Mouse (Mus musculus) hindbrain, embryonic 12.5 days (tissue): ENCODE data around the gene Zcchc14. TPM values are rescaled to one million over a fixed set of nuclear protein-coding genes. Genes with fewer than 3 reads are reported as not detected.

Source experiments
- ATAC-seq: fragments of 200-750 bp; cut with Nextera tagmentation; 2 replicates; pipeline ENCODE4 v1.8.0; 2017; ENCODE audit warnings: moderate TSS enrichment; ENCODE audit not compliant: low FRiP score
- H3K27ac ChIP-seq: fragments of 300-500 bp; sonication (generic); 2 replicates; pipeline ENCODE4 v1.5.1; 2016; ENCODE audit warnings: mild to moderate bottlenecking
- H3K27me3 ChIP-seq: fragments of 300-500 bp; sonication (generic); 2 replicates; pipeline ENCODE4 v1.6.1; 2016; ENCODE audit warnings: mild to moderate bottlenecking
- H3K36me3 ChIP-seq: fragments of 300-500 bp; sonication (generic); 2 replicates; pipeline ENCODE4 v1.6.1; 2016; ENCODE audit warnings: mild to moderate bottlenecking
- H3K4me1 ChIP-seq: fragments of 300-500 bp; sonication (generic); 2 replicates; pipeline ENCODE4 v1.6.1; 2016
- H3K4me2 ChIP-seq: fragments of 300-500 bp; sonication (generic); replicated peaks from 2 replicates; pipeline ENCODE4 v1.6.1; 2016; ENCODE audit warnings: mild to moderate bottlenecking
- H3K4me3 ChIP-seq: fragments of 300-500 bp; sonication (generic); 2 replicates; pipeline ENCODE4 v1.5.1; 2016; ENCODE audit warnings: mild to moderate bottlenecking
- H3K9ac ChIP-seq: fragments of 300-500 bp; sonication (generic); 2 replicates; pipeline ENCODE4 v1.6.1; 2016; ENCODE audit warnings: mild to moderate bottlenecking, moderate library complexity
- H3K9me3 ChIP-seq: fragments of 300-500 bp; sonication (generic); replicated peaks from 2 replicates; pipeline ENCODE4 v1.6.1; 2016; ENCODE audit warnings: mild to moderate bottlenecking
- WGBS: fragments of 180-500 bp; shearing (Covaris S2); methylation state at CpG from one replicate; pipeline ENCODE4 v1.1.7; 2016; 5-methylcytosine and 5-hydroxymethylcytosine counted together
- polyA plus RNA-seq: library from polyadenylated mRNA; unstranded; fragments of >200 nt; fragmentation: Nextera tagmentation; extraction: Ambion mirVana; gene quantifications from 2 replicates; pipeline ENCODE4 v1.2.1, GENCODE M21; 2016

Gene Zcchc14
- polyA plus RNA-seq, 1 experiment from 2014 or later = 26.5 TPM

DNA sequence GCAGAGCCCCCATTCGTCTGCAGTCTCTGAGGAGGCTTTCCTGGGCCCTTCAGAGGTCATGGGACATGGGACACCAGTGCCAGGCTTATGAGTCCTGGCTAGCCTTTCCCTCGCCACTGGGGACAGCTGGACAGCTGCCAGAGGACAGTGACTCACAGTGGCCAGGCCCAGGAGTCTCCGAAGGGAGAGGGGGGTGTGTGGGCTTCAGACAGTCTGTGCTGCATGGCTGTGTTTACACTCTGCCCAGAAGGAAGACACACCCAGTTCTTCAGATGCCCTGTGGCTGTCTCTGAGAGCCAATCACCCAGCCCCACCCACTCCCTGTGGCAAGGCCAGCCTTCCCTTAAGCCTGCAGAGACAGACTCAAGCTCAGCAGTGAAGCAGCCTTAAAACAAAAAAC lies 79.4 kb downstream of the Zcchc14 start:
- WGBS = 48% methylated on average over 3 of the region's 3 CpGs

DNA sequence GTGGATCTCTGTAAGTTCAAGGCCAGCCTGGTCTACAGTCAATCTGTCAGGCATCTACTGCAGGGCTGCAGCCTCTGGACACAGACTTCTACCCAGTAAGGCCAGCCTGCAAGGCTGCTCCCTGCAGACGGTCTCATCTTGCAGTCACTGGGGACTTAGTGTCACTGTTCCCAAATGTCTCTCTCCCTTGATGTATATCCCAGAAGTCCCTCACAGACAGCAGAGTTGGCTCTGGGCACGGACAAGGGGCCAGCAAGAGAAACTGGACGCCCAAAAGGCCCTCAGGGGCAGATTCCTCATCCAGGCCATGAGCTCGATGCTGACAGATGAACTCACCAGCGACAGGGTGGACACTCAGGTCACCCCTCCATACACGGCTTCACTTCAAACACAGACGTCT lies 80.6 kb downstream of the Zcchc14 start:
- H3K36me3 ChIP-seq = no peaks in the 10 kb centered on the region
- ATAC-seq = no peak
- no peaks in the 10 kb centered on the region for H3K9me3 ChIP-seq
- H3K4me3 ChIP-seq = no peak overlapping the region
- no peak overlapping the region for H3K9ac ChIP-seq
- 76% methylated on average over 7 of the region's 7 CpGs for WGBS
- peaks cover 40% of the 10 kb centered on the region for H3K4me1 ChIP-seq
- H3K27ac ChIP-seq = no peak overlapping the region
- no peak overlapping the region for H3K4me2 ChIP-seq
- H3K27me3 ChIP-seq = no peaks in the 10 kb centered on the region

More for the DNA sequence above, 79.4 kb downstream of the Zcchc14 start:
- Histone ChIP-seq H3K27me3 (no peaks in the 10 kb centered on the region), H3K27ac (no peak overlapping the region), H3K9ac (no peak overlapping the region), H3K4me2 (no peak overlapping the region), H3K9me3 (no peaks in the 10 kb centered on the region), H3K36me3 (no peaks in the 10 kb centered on the region), H3K4me1 (peaks cover 40% of the 10 kb centered on the region), H3K4me3 (no peak overlapping the region)
- no peak; the same call in 1 of the 2 replicates for ATAC-seq

DNA sequence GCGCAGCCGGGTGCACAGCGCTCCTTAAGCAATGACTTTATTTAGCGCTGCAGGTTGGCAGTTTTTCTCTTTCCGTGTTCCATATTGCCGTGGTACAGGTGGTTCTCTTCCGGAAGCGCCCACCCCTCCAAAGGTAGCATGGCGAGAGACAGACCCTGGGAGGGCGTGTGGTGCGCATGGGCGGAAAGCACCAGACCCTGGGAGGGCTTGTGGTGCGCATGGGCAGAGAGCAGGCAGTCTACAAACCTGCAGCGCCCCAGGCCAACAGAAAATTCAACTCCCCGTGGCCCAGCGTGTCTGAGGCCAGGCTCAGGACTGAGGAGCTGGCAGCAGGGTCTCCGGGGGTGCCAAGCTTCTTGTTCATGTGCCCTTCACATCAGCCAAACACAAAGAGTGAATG lies 81.9 kb downstream of the Zcchc14 start:
- ATAC-seq = no peak
- no peaks in the 10 kb centered on the region for H3K27me3 ChIP-seq
- 81% methylated on average over 17 of the region's 17 CpGs for WGBS
- no peak overlapping the region for H3K9ac ChIP-seq
- no peak overlapping the region for H3K27ac ChIP-seq
- H3K4me2 ChIP-seq = no peak overlapping the region
- H3K9me3 ChIP-seq = no peaks in the 10 kb centered on the region
- H3K36me3 ChIP-seq = no peaks in the 10 kb centered on the region
- H3K4me1 ChIP-seq = peaks cover 38% of the 10 kb centered on the region
- no peak overlapping the region for H3K4me3 ChIP-seq

DNA sequence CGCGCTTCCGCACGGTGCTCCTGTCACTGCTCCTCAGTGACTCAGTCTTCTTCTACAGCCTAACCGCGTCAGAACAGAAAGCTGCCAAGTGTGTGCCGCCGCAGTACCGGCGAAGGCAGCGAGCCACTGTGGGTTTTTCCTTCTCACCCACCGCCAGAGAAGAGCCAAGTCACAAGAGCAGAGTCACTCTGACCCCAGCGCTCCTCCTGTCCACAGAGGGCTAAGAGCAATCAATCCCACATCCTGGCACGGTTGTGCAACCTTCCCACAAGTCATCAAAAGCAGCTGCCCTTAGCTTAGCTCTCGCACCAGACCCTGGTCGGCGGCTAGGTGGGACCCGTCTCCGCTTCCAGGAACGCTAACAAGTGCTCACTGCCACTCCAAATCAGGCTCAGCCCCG lies 82.4 kb downstream of the Zcchc14 start:
- Histone ChIP-seq H3K4me2 (no peak overlapping the region), H3K9ac (no peak overlapping the region), H3K4me3 (no peak overlapping the region), H3K36me3 (0 out of 2 replicates have a peak, but pooled peaks cover under 1% of the 10 kb centered on the region), H3K4me1 (peaks cover 39% of the 10 kb centered on the region), H3K27ac (no peak overlapping the region), H3K9me3 (no peaks in the 10 kb centered on the region), H3K27me3 (no peaks in the 10 kb centered on the region)
- WGBS = 90% methylated on average over 21 of the region's 21 CpGs
- ATAC-seq = no peak

DNA sequence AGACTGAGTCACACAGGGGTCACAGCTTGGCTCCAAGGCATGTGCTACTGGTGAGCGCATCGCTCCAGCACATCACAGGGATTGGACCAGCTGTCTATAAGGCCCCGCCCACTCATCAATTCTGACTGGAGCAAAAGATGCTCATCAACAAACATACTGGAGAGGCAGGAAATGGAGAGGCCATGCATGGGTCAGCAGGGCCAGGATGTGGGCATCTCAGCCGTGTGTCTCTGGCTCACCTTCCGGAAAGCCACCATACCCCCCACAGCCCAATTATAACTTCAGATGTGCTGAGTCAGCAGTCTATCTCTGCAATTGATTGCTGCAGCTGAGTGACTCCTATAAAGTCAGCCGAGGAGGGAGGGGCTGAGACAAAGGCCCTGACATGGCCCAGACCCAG lies 84.4 kb downstream of the Zcchc14 start:
- H3K4me3 ChIP-seq = no peak overlapping the region
- no peak overlapping the region for H3K27ac ChIP-seq
- H3K4me2 ChIP-seq = no peak overlapping the region
- ATAC-seq = peak; percentile 27; the same call in 1 of the 2 replicates
- H3K27me3 ChIP-seq = no peaks in the 10 kb centered on the region
- 67% methylated on average over 6 of the region's 6 CpGs for WGBS
- no peaks in the 10 kb centered on the region for H3K9me3 ChIP-seq
- peaks cover 35% of the 10 kb centered on the region for H3K4me1 ChIP-seq
- no peak overlapping the region for H3K9ac ChIP-seq
- H3K36me3 ChIP-seq = 0 out of 2 replicates have a peak, but pooled peaks cover 9% of the 10 kb centered on the region

DNA sequence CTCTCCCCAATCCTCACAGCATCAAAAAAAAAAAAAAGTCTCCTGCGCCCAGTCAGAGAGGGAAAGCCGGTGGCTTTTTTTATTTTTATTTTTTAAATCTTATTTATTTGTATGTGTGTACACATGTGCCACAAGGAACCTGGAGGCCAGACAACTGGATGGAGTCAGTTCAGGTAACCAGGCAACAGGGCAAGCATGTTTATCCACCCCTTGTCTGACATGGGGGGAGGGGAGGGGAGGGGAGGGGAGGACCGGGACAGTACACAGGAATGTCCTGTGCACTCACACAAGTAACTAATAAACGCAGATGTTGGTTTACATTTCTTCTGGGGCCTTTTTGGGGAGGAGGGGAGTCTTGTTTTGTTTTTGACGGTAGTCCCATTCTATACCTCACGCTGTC lies 89.0 kb downstream of the Zcchc14 start:
- no peak overlapping the region for H3K9ac ChIP-seq
- H3K9me3 ChIP-seq = no peaks in the 10 kb centered on the region
- 68% methylated on average over 6 of the region's 6 CpGs for WGBS
- no peak overlapping the region for H3K4me3 ChIP-seq
- no peak overlapping the region for H3K4me2 ChIP-seq
- H3K36me3 ChIP-seq = peaks cover 24% of the 10 kb centered on the region
- H3K27me3 ChIP-seq = no peaks in the 10 kb centered on the region
- H3K4me1 ChIP-seq = peaks cover 29% of the 10 kb centered on the region
- no peak overlapping the region for H3K27ac ChIP-seq
- ATAC-seq = no peak

DNA sequence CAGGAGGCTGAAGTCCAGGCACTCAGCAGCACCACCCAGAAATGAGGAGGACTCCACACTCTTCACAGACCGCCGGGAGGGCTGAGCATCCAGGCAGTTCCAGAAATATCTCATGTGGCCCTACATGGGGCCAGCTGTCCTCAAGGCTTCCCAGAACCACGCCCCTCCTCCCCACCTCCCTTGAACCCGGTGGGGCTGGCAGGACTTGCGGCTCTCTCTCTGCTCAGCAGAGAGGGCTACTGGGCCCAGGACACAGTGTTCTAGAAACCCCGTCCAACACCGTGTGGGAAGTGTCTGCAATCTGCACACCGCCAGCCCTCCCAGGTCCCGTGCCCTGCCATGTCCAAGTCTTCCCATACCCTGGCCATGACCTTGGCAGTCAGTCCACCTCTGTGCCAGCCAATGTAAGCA lies 89.8 kb downstream of the Zcchc14 start:
- no peaks in the 10 kb centered on the region for H3K9me3 ChIP-seq
- no peak overlapping the region for H3K27ac ChIP-seq
- H3K9ac ChIP-seq = no peak overlapping the region
- H3K4me1 ChIP-seq = peaks cover 21% of the 10 kb centered on the region
- no peak for ATAC-seq
- H3K4me2 ChIP-seq = no peak overlapping the region
- H3K27me3 ChIP-seq = no peaks in the 10 kb centered on the region
- H3K36me3 ChIP-seq = peaks cover 32% of the 10 kb centered on the region
- H3K4me3 ChIP-seq = no peak overlapping the region
- 84% methylated on average over 9 of the region's 9 CpGs for WGBS

DNA sequence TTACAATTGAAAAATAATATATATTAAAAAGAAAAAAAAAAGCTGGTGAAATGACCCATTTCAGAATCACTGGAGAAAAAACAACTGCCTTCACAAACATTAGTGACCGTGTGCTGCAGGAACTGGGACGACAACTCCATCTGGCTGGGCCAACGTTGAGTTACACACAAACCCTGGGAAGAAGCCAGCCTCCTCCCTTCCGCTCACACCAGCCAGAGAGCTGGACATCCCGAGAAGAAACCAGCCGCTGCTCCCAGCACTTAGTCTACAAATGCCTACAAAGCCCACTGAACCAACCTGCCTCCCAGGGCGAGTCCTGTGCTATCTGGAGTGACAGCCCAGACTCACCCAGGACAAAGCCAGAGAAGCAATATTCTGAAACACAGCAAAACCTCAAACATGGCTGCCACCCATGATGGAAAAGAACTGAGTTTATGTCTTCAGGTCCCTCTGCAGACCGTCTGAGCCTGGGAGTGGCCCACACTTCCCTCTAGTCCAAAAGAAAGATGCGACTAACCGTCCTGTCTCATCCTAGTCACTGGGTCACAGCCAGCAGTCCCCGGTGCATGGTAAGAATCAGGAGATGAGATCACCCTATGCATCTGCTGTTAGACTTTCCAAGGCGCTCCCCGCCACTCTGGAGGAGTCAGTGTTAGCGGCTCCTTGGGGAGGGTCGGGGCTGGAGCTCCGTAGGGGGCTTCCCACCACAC lies 90.9 kb downstream of the Zcchc14 start:
- Histone ChIP-seq H3K36me3 (peaks cover 37% of the 10 kb centered on the region), H3K4me2 (no peak overlapping the region), H3K4me3 (no peak overlapping the region), H3K9ac (no peak overlapping the region), H3K9me3 (no peaks in the 10 kb centered on the region), H3K4me1 (peaks cover 16% of the 10 kb centered on the region), H3K27ac (no peak overlapping the region), H3K27me3 (no peaks in the 10 kb centered on the region)
- WGBS = 89% methylated on average over 16 of the region's 16 CpGs
- ATAC-seq = no peak

DNA sequence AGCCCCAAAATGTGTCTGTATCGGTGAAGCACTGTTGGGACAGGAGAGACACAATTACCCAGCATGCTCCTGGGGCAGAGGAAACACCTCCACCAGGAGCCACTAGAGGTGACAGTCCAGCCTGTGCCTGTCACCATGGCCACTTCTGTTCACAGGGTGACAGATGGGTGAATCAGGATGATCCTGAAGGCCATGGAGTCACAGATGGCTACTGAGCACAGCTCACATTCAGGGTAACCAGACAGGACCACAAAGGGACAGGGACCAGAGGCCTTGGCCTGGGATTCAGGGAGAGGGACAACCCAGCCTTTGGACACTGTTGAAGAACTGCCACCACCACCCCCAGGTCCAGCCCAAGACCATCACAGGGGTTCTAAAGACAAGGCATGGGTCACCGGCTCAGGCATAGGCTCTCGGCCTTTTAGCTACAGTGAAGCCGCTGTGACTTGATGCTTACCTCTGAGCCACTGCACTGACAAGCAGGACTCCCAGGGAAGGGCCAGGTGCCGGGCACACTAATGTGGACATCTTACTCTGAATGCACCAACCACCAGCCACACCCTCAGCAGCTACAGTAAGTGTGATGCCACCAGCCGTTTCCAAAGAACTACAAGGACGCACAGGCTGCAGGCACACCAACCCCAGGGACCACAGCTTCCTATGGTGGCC lies 92.1 kb downstream of the Zcchc14 start:
- H3K4me2 ChIP-seq = no peak overlapping the region
- H3K9ac ChIP-seq = no peak overlapping the region
- H3K27me3 ChIP-seq = no peaks in the 10 kb centered on the region
- H3K4me1 ChIP-seq = peaks cover 7% of the 10 kb centered on the region
- no peak overlapping the region for H3K27ac ChIP-seq
- WGBS = 92% methylated on average over 7 of the region's 7 CpGs
- no peak overlapping the region for H3K4me3 ChIP-seq
- ATAC-seq = no peak
- peaks cover 37% of the 10 kb centered on the region for H3K36me3 ChIP-seq
- H3K9me3 ChIP-seq = no peaks in the 10 kb centered on the region

DNA sequence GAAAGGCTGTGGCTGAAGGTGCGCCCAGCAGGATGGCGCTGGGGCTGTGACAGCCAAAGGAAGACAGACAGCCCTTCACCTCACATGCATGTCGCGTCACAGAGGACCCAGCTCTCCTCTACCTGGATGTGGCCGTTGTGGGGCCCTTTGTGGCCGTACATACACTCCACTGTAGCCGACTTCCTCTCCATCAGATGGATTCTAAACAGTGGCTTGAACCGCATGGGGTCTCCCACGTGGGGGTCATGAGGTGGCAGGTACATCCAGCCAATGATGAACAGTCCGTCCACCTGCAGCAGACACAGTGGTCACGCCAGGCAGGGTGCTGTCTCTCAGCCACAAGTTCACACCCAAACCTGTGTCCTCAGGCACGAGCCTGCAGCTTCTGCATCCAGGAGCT lies 92.9 kb downstream of the Zcchc14 start:
- ATAC-seq = no peak
- no peak overlapping the region for H3K9ac ChIP-seq
- peaks cover under 1% of the 10 kb centered on the region; the same call in 1 of the 2 replicates for H3K4me1 ChIP-seq
- H3K27me3 ChIP-seq = no peaks in the 10 kb centered on the region
- peaks cover 39% of the 10 kb centered on the region for H3K36me3 ChIP-seq
- H3K27ac ChIP-seq = no peak overlapping the region
- no peaks in the 10 kb centered on the region for H3K9me3 ChIP-seq
- 92% methylated on average over 12 of the region's 12 CpGs for WGBS
- no peak overlapping the region for H3K4me3 ChIP-seq
- no peak overlapping the region for H3K4me2 ChIP-seq

DNA sequence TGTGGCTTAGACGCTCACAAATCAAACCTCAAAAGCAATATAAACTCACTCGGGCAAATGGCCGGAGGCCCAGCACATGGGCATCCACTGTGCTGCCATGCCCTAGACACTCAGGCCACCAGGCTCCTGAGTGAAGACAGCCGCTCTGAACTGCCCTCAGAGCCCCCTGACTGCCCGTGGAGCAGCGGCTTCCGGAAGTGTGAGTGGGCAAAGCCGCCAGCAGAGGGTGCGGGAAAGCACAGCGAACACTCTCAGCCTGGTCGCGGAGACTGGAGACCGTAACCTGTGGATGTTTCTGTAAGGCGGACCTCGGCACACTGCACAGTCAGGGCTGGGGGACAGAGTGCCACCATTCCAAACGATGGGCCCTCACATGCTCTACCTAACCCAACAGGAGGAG lies 94.2 kb downstream of the Zcchc14 start:
- Histone ChIP-seq H3K4me2 (no peak overlapping the region), H3K4me1 (no peaks in the 10 kb centered on the region), H3K9me3 (no peaks in the 10 kb centered on the region), H3K27me3 (no peaks in the 10 kb centered on the region), H3K9ac (no peak overlapping the region), H3K36me3 (peaks cover 49% of the 10 kb centered on the region), H3K27ac (no peak overlapping the region), H3K4me3 (no peak overlapping the region)
- ATAC-seq = no peak
- 93% methylated on average over 16 of the region's 16 CpGs for WGBS

DNA sequence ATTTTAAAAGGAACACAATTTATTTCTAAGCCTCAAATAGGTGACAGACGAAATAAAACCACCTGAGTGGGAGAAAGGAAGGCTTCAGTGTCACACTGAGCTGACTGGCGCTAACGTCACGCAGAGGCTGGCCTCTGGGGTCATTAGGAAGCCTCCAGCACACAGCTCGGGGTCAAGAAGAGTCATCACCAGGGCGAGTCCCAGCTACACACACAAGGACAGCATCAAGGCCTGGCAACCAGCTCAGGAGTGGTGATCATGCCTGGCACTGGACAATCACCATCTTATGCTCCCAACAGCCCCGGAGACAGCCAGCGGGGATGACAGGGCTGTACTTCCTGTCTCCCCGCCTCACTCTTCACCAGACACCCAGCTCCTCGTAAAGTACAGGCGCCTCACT lies 95.0 kb downstream of the Zcchc14 start:
- no peaks in the 10 kb centered on the region for H3K9me3 ChIP-seq
- 86% methylated on average over 11 of the region's 11 CpGs for WGBS
- H3K27me3 ChIP-seq = no peaks in the 10 kb centered on the region
- no peak for ATAC-seq
- H3K4me1 ChIP-seq = no peaks in the 10 kb centered on the region
- H3K4me2 ChIP-seq = no peak overlapping the region
- no peak overlapping the region for H3K9ac ChIP-seq
- H3K36me3 ChIP-seq = peaks cover 55% of the 10 kb centered on the region
- no peak overlapping the region for H3K27ac ChIP-seq
- no peak overlapping the region for H3K4me3 ChIP-seq
